ENCODE assay signal across 19 mouse cellular contexts in the genomic region with DNA sequence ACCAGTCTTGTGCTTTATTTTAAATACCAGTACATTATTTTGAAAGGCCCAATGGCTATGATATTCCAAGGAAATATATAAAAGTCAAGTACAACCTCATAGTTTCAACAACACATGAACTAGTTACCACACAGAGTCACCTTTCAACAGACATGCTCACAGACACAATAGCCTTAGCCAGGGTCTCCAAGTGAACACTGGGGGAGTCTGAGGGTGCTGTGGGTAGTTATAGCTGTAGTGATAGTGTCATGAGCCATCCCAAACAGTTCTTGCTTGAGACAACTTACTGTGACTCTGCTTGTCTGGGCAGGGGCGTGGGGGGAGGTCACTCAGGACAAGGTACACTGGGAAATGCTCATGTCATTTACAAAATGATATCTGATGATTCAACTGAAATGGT.
DNase-seq lines count a peak whose midpoint lies in the region; ATAC-seq and TF ChIP-seq lines count a peak whose summit lies in the region.
"Had no signal": no experiment of that assay in that cellular context is flagged by ENCODE, and none has a peak within 500 bp of the region (broad histone marks: within the 10 kb centered on the region; RNA-seq: fewer than 3 reads in every experiment).

No protein-coding gene starts in this region.

- no peak for TF ChIP-seq CTCF in midbrain, postnatal 0 days (IDR thresholded peaks at IDR 0.05)

- H3K9ac ChIP-seq in midbrain, embryonic 11.5 days (ENCODE audit: low read length), result no peak overlapping the region
- H3K9ac ChIP-seq in midbrain, postnatal 0 days (replicated peaks; ENCODE audit: low read length, poor library complexity, severe bottlenecking), result no peak overlapping the region

- 0 out of 2 replicates have a peak, but pooled peaks cover 3% of the 10 kb centered on the region for H3K4me1 ChIP-seq in midbrain, embryonic 11.5 days (ENCODE audit: control insufficient read depth, insufficient read depth, low read length)
- no peaks in the 10 kb centered on the region for H3K4me1 ChIP-seq in midbrain, postnatal 0 days (ENCODE audit: insufficient read depth, low read length)

- H3K4me3 ChIP-seq in midbrain, embryonic 11.5 days (ENCODE audit: low read depth, low read length), result no peak overlapping the region
- H3K4me3 ChIP-seq in midbrain, postnatal 0 days (ENCODE audit: low read depth, low read length), result no peak overlapping the region

- peak; percentile 66 for DNase-seq in heart, adult 11 months
- DNase-seq in heart, postnatal 14 days, result no peak
- peak; percentile 57 for DNase-seq in midbrain, embryonic 11.5 days (ENCODE audit: low spot score, missing footprints)
- no peak for DNase-seq in midbrain, postnatal 0 days (ENCODE audit: low spot score)
- DNase-seq: adrenal gland, adult 2 months; adrenal gland, adult 8-10 months; adrenal gland, postnatal 10 days; adrenal gland, postnatal 14 days; adrenal gland, postnatal 25 days; adrenal gland, postnatal 36 days; B cell, adult 2 months; cerebellum, adult 11 months; cerebellum, adult 11-12 months; cerebellum, adult 18-20 months had no signal

- WGBS in midbrain, embryonic 11.5 days, result 81% methylated on average over 1 of the region's 1 CpGs
- WGBS in midbrain, postnatal 0 days, result 84% methylated on average over 1 of the region's 1 CpGs

- no peak overlapping the region for H3K4me2 ChIP-seq in midbrain, embryonic 11.5 days
- H3K4me2 ChIP-seq in midbrain, postnatal 0 days (ENCODE audit: low read depth, low read length, poor library complexity, severe bottlenecking), result no peak overlapping the region

- intact Hi-C loops in heart, postnatal 14 days (cut with DNase I), result no loop called here

- H3K27ac ChIP-seq in midbrain, embryonic 11.5 days (ENCODE audit: low read depth, low read length), result no peak overlapping the region
- H3K27ac ChIP-seq in midbrain, postnatal 0 days (ENCODE audit: low read depth, low read length), result no peak overlapping the region

- no peak for ATAC-seq in midbrain, embryonic 11.5 days (ENCODE audit: low FRiP score)
- no peak for ATAC-seq in midbrain, postnatal 0 days (ENCODE audit: low FRiP score)
- ATAC-seq: activated CD4-positive, CD25-positive, alpha-beta regulatory T cell, adult 4 months; CD4-positive, CD25-positive, alpha-beta regulatory T cell, adult 4 months; Patski had no signal

- H3K36me3 ChIP-seq in midbrain, embryonic 11.5 days (ENCODE audit: control insufficient read depth, insufficient read depth, low read length), result no peaks in the 10 kb centered on the region
- no peaks in the 10 kb centered on the region for H3K36me3 ChIP-seq in midbrain, postnatal 0 days (ENCODE audit: insufficient read depth, low read length)
- H3K36me3 ChIP-seq: G1E had no signal

- no peaks in the 10 kb centered on the region for H3K27me3 ChIP-seq in midbrain, embryonic 11.5 days (ENCODE audit: control insufficient read depth, insufficient read depth, low read length)
- H3K27me3 ChIP-seq in midbrain, postnatal 0 days (ENCODE audit: insufficient read depth, low read length), result no peaks in the 10 kb centered on the region
- H3K27me3 ChIP-seq: CH12.LX, Patski had no signal

- H3K9me3 ChIP-seq in midbrain, embryonic 11.5 days (ENCODE audit: control insufficient read depth, low read length), result no peaks in the 10 kb centered on the region
- H3K9me3 ChIP-seq in midbrain, postnatal 0 days (ENCODE audit: low read length), result no peaks in the 10 kb centered on the region

Comparison
In these comparisons a context has a peak if more than half of its experiments do, and no peak if none do; other contexts are left out.
1. DNase-seq: peak in heart, adult 11 months (single experiment) and midbrain, embryonic 11.5 days (single experiment); none in heart, postnatal 14 days (0 of 2) and midbrain, postnatal 0 days (single experiment).